Mouse (Mus musculus) Patski (cell line): Measurements from ENCODE around the gene Fyttd1. TPM values are rescaled to one million over a fixed set of nuclear protein-coding genes. Genes with fewer than 3 reads are reported as not detected.
"Not testable (repeated sequence)": the region's sequence is repeated elsewhere in the genome, so short reads cannot be mapped to it uniquely, and the experiment has no call there.

Experiments
- ATAC-seq: fragments of 100-300 bp; one replicate; pipeline ENCODE4 v1.8.0; 2021
- CTCF ChIA-PET: fragments of 350-600 bp; sonication (Branson Sonifier 250); formaldehyde crosslinking; loops from one replicate; lab custom pipeline; 2022; ENCODE audit warnings: inconsistent platforms; lab: Charles Lee
- POLR2A ChIA-PET: fragments of 350-600 bp; sonication (Branson Sonifier 250); formaldehyde crosslinking; loops from one replicate; lab custom pipeline; 2022; ENCODE audit warnings: antibody characterized with exemption, inconsistent platforms; lab: Charles Lee
- DNase-seq: peaks from one replicate; pipeline ENCODE4 v3.0.0-alpha.2; 2011; ENCODE audit warnings: low read depth, low spot score
- H3K27me3 ChIP-seq: fragments of 371-371 bp; one replicate; pipeline ENCODE4 v1.5.1; 2021
- CTCF ChIP-seq: fragments of 100-300 bp; IDR thresholded peaks from one replicate; pipeline ENCODE4 v1.5.1; 2021
- in situ Hi-C: fragments of 300-500 bp; cut with MboI; formaldehyde crosslinking; loops from 3 replicates; pipeline ENCODE4 v1.11.1; 2018; ENCODE audit warnings: low pct_unique_long_range_greater_than_20kb, mixed read lengths
- polyA plus RNA-seq: library from polyadenylated mRNA; unstranded; gene quantifications from one replicate; pipeline ENCODE4 v1.2.3, GENCODE M21; 2021

Gene Fyttd1
- polyA plus RNA-seq, 1 experiment from 2014 or later, result 108 TPM

DNA sequence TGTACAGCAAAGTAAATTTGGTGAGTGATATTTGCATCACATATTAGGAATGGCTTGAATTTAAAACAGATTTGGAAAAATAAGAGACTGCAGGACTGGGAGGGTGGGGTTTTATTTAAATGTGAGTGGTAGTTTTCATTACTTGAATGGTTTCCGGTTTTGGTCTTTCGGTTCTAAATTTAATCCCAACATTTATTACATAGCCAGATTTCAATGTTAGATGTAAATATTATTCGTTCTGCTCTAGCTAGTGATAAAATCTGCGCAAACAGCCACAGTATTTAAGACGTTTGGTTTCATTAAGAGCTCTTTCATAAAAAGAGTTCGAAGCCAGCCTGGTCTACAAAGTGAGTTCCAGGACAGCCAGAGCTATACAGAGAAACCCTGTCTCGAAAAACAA lies 35.9 kb downstream of the Fyttd1 start:
- ChIA-PET POLR2A (no interaction called here), CTCF (interaction anchor here (1.1 kb wide), 1 partner anchor 111 kb away, joined by 3 read pairs; no protein-coding TSS in a partner anchor)
- TF ChIP-seq CTCF, result no peak
- in situ Hi-C loops, result no loop called here
- ATAC-seq, result no peak
- no peak for DNase-seq
- no peaks in the 10 kb centered on the region for H3K27me3 ChIP-seq

- POLR2A ChIA-PET, result no interaction called here
- CTCF ChIA-PET, result interaction anchor here (1.3 to 2.0 kb wide), 2 partner anchors 11 to 15 kb away, joined by 3 to 6 read pairs; no protein-coding TSS in a partner anchor
- peak; percentile 78 for ATAC-seq
- H3K27me3 ChIP-seq, result no peaks in the 10 kb centered on the region
- no peak for TF ChIP-seq CTCF
- in situ Hi-C loops, result no loop called here
- DNase-seq, result no peak
Observed at GRCm38 (mm10) chr16:32913937-32914881, 36.9 kb downstream of the Fyttd1 start, which contains the start of gene Lrch3. TSS of gene Lrch3 (plus strand) at chr16:32914100.

- no peaks in the 10 kb centered on the region for H3K27me3 ChIP-seq
- no peak for TF ChIP-seq CTCF
- in situ Hi-C loops, result no loop called here
- no peak for ATAC-seq
- no peak for DNase-seq
- CTCF ChIA-PET, result interaction anchor here (1.3 to 2.0 kb wide), 2 partner anchors 12 to 17 kb away, joined by 3 to 6 read pairs; no protein-coding TSS in a partner anchor
- POLR2A ChIA-PET, result no interaction called here
Observed at GRCm38 (mm10) chr16:32915292-32916068, 38.2 kb downstream of the Fyttd1 start.

- DNase-seq, POLR2A ChIA-PET, ATAC-seq, CTCF ChIA-PET, H3K27me3 ChIP-seq: not testable (repeated sequence)
- in situ Hi-C loops, result loop anchor here (10.0 to 25.0 kb wide), 3 partner anchors 1522 to 1989 kb away; no protein-coding TSS in a partner anchor
Observed at GRCm38 (mm10) chr16:32926629-32927028, 49.3 kb downstream of the Fyttd1 start.

GRCm38 (mm10) chr16:32927044-32927443 lies 49.7 kb downstream of the Fyttd1 start:
- DNase-seq, result no peak
- in situ Hi-C loops, result loop anchor here (10.0 to 25.0 kb wide), 3 partner anchors 1522 to 1990 kb away; no protein-coding TSS in a partner anchor
- ATAC-seq, result no peak
- H3K27me3 ChIP-seq, result no peaks in the 10 kb centered on the region
- ChIA-PET CTCF (no interaction called here), POLR2A (no interaction called here)
- TF ChIP-seq CTCF, result no peak

GRCm38 (mm10) chr16:32929918-32930317 lies 52.6 kb downstream of the Fyttd1 start:
- in situ Hi-C loops, result loop anchor here (5.0 to 25.0 kb wide), 4 partner anchors 1525 to 1993 kb away; no protein-coding TSS in a partner anchor
- POLR2A ChIA-PET, result no interaction called here
- TF ChIP-seq CTCF, result no peak
- DNase-seq (no peak), ATAC-seq (no peak)
- CTCF ChIA-PET, result interaction anchor here (1.7 kb wide), 1 partner anchor 11 kb away, joined by 7 read pairs; no protein-coding TSS in a partner anchor
- no peaks in the 10 kb centered on the region for H3K27me3 ChIP-seq

GRCm38 (mm10) chr16:32934470-32934869 lies 57.2 kb downstream of the Fyttd1 start:
- no peaks in the 10 kb centered on the region for H3K27me3 ChIP-seq
- ATAC-seq, result no peak
- no peak for TF ChIP-seq CTCF
- DNase-seq, result no peak
- in situ Hi-C loops, result loop anchor here (5.0 to 25.0 kb wide), 3 partner anchors 1567 to 1997 kb away; no protein-coding TSS in a partner anchor
- CTCF ChIA-PET, result no interaction called here
- POLR2A ChIA-PET, result no interaction called here

- CTCF ChIA-PET, result no interaction called here
- ATAC-seq (no peak), DNase-seq (no peak)
- POLR2A ChIA-PET, result no interaction called here
- H3K27me3 ChIP-seq, result no peaks in the 10 kb centered on the region
- in situ Hi-C loops, result loop anchor here (25.0 kb wide), 2 partner anchors 1798 to 1998 kb away; no protein-coding TSS in a partner anchor
- no peak for TF ChIP-seq CTCF
Observed at GRCm38 (mm10) chr16:32935088-32935487, 57.8 kb downstream of the Fyttd1 start.

- DNase-seq, result no peak
- POLR2A ChIA-PET, result no interaction called here
- CTCF ChIA-PET, result interaction anchor here (1.3 kb wide), 1 partner anchor 9 kb away, joined by 4 read pairs; no protein-coding TSS in a partner anchor
- in situ Hi-C loops, result loop anchor here (25.0 kb wide), 2 partner anchors 1800 to 2000 kb away; no protein-coding TSS in a partner anchor
- no peaks in the 10 kb centered on the region for H3K27me3 ChIP-seq
- no peak for ATAC-seq
- TF ChIP-seq CTCF, result no peak
Observed at GRCm38 (mm10) chr16:32937358-32937757, 60.1 kb downstream of the Fyttd1 start.

DNA sequence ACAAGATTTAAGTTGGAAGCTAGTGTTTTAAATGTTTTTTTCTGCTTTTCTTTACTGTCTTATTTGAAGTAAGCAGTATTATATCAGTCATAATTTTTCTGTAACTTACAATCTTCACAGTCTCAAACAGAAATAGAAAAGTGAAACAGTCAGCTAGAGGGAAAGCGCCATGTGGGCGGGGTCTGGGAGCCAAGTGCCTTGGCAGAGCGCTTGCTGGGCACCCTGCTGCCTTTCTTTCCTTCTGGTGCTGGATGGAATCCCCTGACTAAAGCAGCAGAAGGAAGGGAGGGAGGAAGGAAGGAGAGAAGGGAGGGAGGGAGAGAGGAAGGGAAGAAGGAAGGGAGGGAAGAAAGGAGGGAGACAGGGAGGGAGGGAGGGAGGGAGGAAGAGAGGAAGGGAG lies 62.0 kb downstream of the Fyttd1 start:
- ATAC-seq, DNase-seq, CTCF ChIA-PET, POLR2A ChIA-PET, H3K27me3 ChIP-seq: not testable (repeated sequence)
- in situ Hi-C loops, result loop anchor here (25.0 kb wide), 2 partner anchors 1802 to 2002 kb away; no protein-coding TSS in a partner anchor

GRCm38 (mm10) chr16:32939716-32940115 lies 62.4 kb downstream of the Fyttd1 start:
- POLR2A ChIA-PET, ATAC-seq, H3K27me3 ChIP-seq, DNase-seq, CTCF ChIA-PET: not testable (repeated sequence)
- in situ Hi-C loops, result loop anchor here (25.0 kb wide), 2 partner anchors 1802 to 2002 kb away; no protein-coding TSS in a partner anchor

DNA sequence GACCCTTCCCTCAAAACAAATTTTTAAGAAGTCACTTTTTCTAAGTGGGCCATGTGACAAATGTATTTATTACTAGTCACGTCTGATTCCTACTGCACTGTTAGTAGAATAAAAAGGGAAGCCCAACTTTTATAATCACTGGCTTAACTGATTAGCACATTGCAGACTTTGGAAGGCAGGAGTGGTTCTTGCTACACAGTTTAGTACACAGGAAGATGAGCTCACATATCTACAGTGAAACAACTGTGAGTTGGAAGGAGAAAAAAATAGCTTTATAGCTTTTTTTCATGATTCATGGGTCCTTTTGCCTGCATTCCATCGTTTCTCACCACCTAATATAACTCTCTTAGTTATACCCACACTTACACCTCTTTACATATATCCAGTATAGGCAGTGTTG lies 63.9 kb downstream of the Fyttd1 start:
- CTCF ChIA-PET, DNase-seq, H3K27me3 ChIP-seq, POLR2A ChIA-PET, ATAC-seq: not testable (repeated sequence)
- in situ Hi-C loops, result loop anchor here (25.0 kb wide), 2 partner anchors 1804 to 2004 kb away; no protein-coding TSS in a partner anchor
